Mouse (Mus musculus) spleen, postnatal 14 days (tissue): ENCODE measurements around the gene Arhgap35.

Experiments used
- DNase-seq, 2 experiments: peaks; one replicate each; pipeline ENCODE4 v3.0.0; 2021 to 2022; ENCODE audit warnings: low spot score in 2 of 2

Gene Arhgap35

GRCm38 (mm10) chr7:16604141-16604540 is 10.7 kb downstream of the Arhgap35 start:
- DNase-seq = no peak

- no peak for DNase-seq
These were observed 13.1 kb downstream of the Arhgap35 start for GRCm38 (mm10) chr7:16601683-16602102.

- no peak for DNase-seq
These were observed 15.8 kb downstream of the Arhgap35 start for GRCm38 (mm10) chr7:16599006-16599405.

- DNase-seq = no peak
These were observed 23.5 kb downstream of the Arhgap35 start for GRCm38 (mm10) chr7:16591292-16591691.

- DNase-seq = no peak
These were observed 27.1 kb downstream of the Arhgap35 start for GRCm38 (mm10) chr7:16587649-16588048.

- DNase-seq = no peak
These were observed 30.4 kb downstream of the Arhgap35 start for GRCm38 (mm10) chr7:16584384-16584783.

- DNase-seq = no peak
These were observed 31.0 kb downstream of the Arhgap35 start for GRCm38 (mm10) chr7:16583775-16584174.

GRCm38 (mm10) chr7:16582299-16582698 is 32.5 kb downstream of the Arhgap35 start:
- DNase-seq = no peak

GRCm38 (mm10) chr7:16581276-16582100 is 33.3 kb downstream of the Arhgap35 start:
- DNase-seq = no peak

GRCm38 (mm10) chr7:16576719-16577118 is 38.1 kb downstream of the Arhgap35 start:
- DNase-seq = no peak

- DNase-seq = no peak
These were observed 43.6 kb downstream of the Arhgap35 start for GRCm38 (mm10) chr7:16571191-16571590.

GRCm38 (mm10) chr7:16570737-16571136 is 44.1 kb downstream of the Arhgap35 start:
- DNase-seq = no peak

GRCm38 (mm10) chr7:16564491-16564890 is 50.3 kb downstream of the Arhgap35 start:
- DNase-seq = no peak

- DNase-seq = no peak
These were observed 56.8 kb downstream of the Arhgap35 start for GRCm38 (mm10) chr7:16557783-16558538.

GRCm38 (mm10) chr7:16557251-16557650 is 57.5 kb downstream of the Arhgap35 start:
- no peak for DNase-seq

GRCm38 (mm10) chr7:16554215-16554614 is 60.6 kb downstream of the Arhgap35 start:
- DNase-seq = no peak

- no peak for DNase-seq
These were observed 63.2 kb downstream of the Arhgap35 start for GRCm38 (mm10) chr7:16551581-16551980.

- no peak for DNase-seq
These were observed 65.5 kb downstream of the Arhgap35 start for GRCm38 (mm10) chr7:16549299-16549698.

GRCm38 (mm10) chr7:16544770-16545169 is 70.0 kb downstream of the Arhgap35 start:
- no peak for DNase-seq

- DNase-seq = no peak
These were observed 77.4 kb downstream of the Arhgap35 start for GRCm38 (mm10) chr7:16537220-16537903.

GRCm38 (mm10) chr7:16525995-16526394 is 88.8 kb downstream of the Arhgap35 start:
- DNase-seq = no peak

- DNase-seq = no peak
These were observed 89.3 kb downstream of the Arhgap35 start for GRCm38 (mm10) chr7:16525448-16525847.
